16 mouse cellular contexts compared by ENCODE assay signal in the genomic region with DNA sequence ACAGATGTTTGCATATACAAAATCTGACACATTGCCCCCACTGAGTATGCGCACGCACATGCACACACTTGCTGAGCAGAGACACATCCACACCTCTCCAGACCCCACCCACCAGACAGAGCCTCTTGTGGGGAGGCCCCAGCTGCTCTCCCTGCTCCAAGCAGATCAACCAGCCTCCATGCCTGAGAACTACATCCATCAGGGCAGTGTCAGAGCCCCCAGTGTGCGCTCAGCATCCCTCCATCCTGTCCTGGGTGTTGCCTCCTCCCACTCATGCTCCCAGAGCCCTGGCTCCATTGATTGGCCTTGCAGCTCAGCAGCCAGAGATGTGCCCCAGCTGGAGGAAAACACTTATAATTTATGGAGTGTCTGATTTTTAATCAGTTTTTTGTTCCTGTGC.
DNase-seq lines count a peak whose midpoint lies in the region; ATAC-seq and TF ChIP-seq lines count a peak whose summit lies in the region.
"Had no signal": no experiment of that assay in that cellular context is flagged by ENCODE, and none has a peak within 500 bp of the region (broad histone marks: within the 10 kb centered on the region; RNA-seq: fewer than 3 reads in every experiment).

No protein-coding gene starts in this region.

- peaks cover 3% of the 10 kb centered on the region; the same call in 1 of the 2 replicates for H3K27me3 ChIP-seq in forebrain, embryonic 12.5 days
- H3K27me3 ChIP-seq in forebrain, embryonic 10.5 days (ENCODE audit: poor library complexity, severe bottlenecking) = no peaks in the 10 kb centered on the region
- no peaks in the 10 kb centered on the region for H3K27me3 ChIP-seq in lung, embryonic 16.5 days (ENCODE audit: control insufficient read depth, insufficient read depth, low read depth, low read length)
- H3K27me3 ChIP-seq in limb, embryonic 13.5 days = no peaks in the 10 kb centered on the region
- no peaks in the 10 kb centered on the region for H3K27me3 ChIP-seq in liver, embryonic 12.5 days (replicated peaks)
- H3K27me3 ChIP-seq: limb, embryonic 12.5 days; midbrain, embryonic 15.5 days had no signal

- H3K9ac ChIP-seq in forebrain, embryonic 12.5 days = no peak overlapping the region
- H3K9ac ChIP-seq in lung, embryonic 16.5 days (ENCODE audit: low read length) = no peak overlapping the region
- no peak overlapping the region for H3K9ac ChIP-seq in limb, embryonic 13.5 days
- no peak overlapping the region for H3K9ac ChIP-seq in liver, embryonic 12.5 days
- H3K9ac ChIP-seq: limb, embryonic 12.5 days; midbrain, embryonic 15.5 days had no signal

- no peaks in the 10 kb centered on the region for H3K36me3 ChIP-seq in forebrain, embryonic 12.5 days (replicated peaks)
- H3K36me3 ChIP-seq in forebrain, embryonic 10.5 days (replicated peaks) = no peaks in the 10 kb centered on the region
- H3K36me3 ChIP-seq in lung, embryonic 16.5 days (ENCODE audit: control insufficient read depth, insufficient read depth, low read length) = no peaks in the 10 kb centered on the region
- H3K36me3 ChIP-seq in limb, embryonic 13.5 days = no peaks in the 10 kb centered on the region
- no peaks in the 10 kb centered on the region for H3K36me3 ChIP-seq in liver, embryonic 12.5 days
- H3K36me3 ChIP-seq: limb, embryonic 12.5 days; midbrain, embryonic 15.5 days had no signal

- no peak overlapping the region for H3K4me2 ChIP-seq in forebrain, embryonic 12.5 days
- no peak overlapping the region for H3K4me2 ChIP-seq in lung, embryonic 16.5 days (ENCODE audit: low read depth, low read length)
- no peak overlapping the region for H3K4me2 ChIP-seq in limb, embryonic 13.5 days (replicated peaks)
- H3K4me2 ChIP-seq in liver, embryonic 12.5 days = no peak overlapping the region
- H3K4me2 ChIP-seq: heart, embryonic 11.5 days; limb, embryonic 12.5 days; midbrain, embryonic 15.5 days had no signal

- ATAC-seq in forebrain, embryonic 12.5 days (ENCODE audit: low FRiP score) = peak; percentile 72
- peak; percentile 88 for ATAC-seq in lung, embryonic 16.5 days (ENCODE audit: low read depth)
- ATAC-seq in limb, embryonic 13.5 days (ENCODE audit: low FRiP score, low read depth) = peak; percentile 40; the same call in 1 of the 2 replicates
- ATAC-seq in liver, embryonic 12.5 days = no peak
- ATAC-seq: midbrain, embryonic 15.5 days had no signal

- peaks cover 5% of the 10 kb centered on the region; the same call in 1 of the 2 replicates for H3K9me3 ChIP-seq in forebrain, embryonic 12.5 days
- H3K9me3 ChIP-seq in forebrain, embryonic 10.5 days = peaks cover 10% of the 10 kb centered on the region; the same call in 1 of the 2 replicates
- H3K9me3 ChIP-seq in lung, embryonic 16.5 days (ENCODE audit: control insufficient read depth, low read length) = peaks cover 6% of the 10 kb centered on the region
- H3K9me3 ChIP-seq in limb, embryonic 13.5 days = no peaks in the 10 kb centered on the region
- peaks cover 4% of the 10 kb centered on the region for H3K9me3 ChIP-seq in liver, embryonic 12.5 days (replicated peaks)
- H3K9me3 ChIP-seq: midbrain, embryonic 15.5 days had no signal

- DNase-seq in forebrain, embryonic 10.5 days (ENCODE audit: extremely low spot score, low spot score) = no peak
- no peak for DNase-seq in lung, adult 2 months
- DNase-seq in brain, embryonic 14.5 days (ENCODE audit: low read depth) = peak; percentile 54
- DNase-seq in layer of hippocampus, adult 11-12 months (ENCODE audit: low spot score) = no peak
- DNase-seq: cerebellum, postnatal 36 days; gastrocnemius, postnatal 25 days; kidney, adult 2 months; retina, postnatal 1 day; thymus, adult 2 months had no signal

- no peak overlapping the region for H3K4me3 ChIP-seq in forebrain, embryonic 12.5 days (replicated peaks)
- H3K4me3 ChIP-seq in forebrain, embryonic 10.5 days = no peak overlapping the region
- no peak overlapping the region for H3K4me3 ChIP-seq in lung, embryonic 16.5 days (ENCODE audit: low read length)
- no peak overlapping the region for H3K4me3 ChIP-seq in lung, adult 2 months (replicated peaks; ENCODE audit: extremely low read depth, low read depth, low read length)
- H3K4me3 ChIP-seq in limb, embryonic 13.5 days = no peak overlapping the region
- no peak overlapping the region for H3K4me3 ChIP-seq in liver, embryonic 12.5 days
- H3K4me3 ChIP-seq: limb, embryonic 12.5 days; midbrain, embryonic 15.5 days had no signal

- 79% methylated on average over 3 of the region's 3 CpGs for WGBS in forebrain, embryonic 12.5 days
- WGBS in forebrain, embryonic 10.5 days = 86% methylated on average over 3 of the region's 3 CpGs
- 35% methylated on average over 3 of the region's 3 CpGs for WGBS in lung, embryonic 16.5 days
- WGBS in lung, adult 2 months = 67% methylated on average over 3 of the region's 3 CpGs
- 70% methylated on average over 3 of the region's 3 CpGs for WGBS in limb, embryonic 13.5 days
- 72% methylated on average over 3 of the region's 3 CpGs for WGBS in liver, embryonic 12.5 days (ENCODE audit: insufficient replicate concordance)

- no peak for TF ChIP-seq POLR2A in lung, adult 2 months (IDR thresholded peaks at IDR 0.05; ENCODE audit: borderline replicate concordance, extremely low read depth, low read depth, low read length)
- no peak for TF ChIP-seq POLR2A in brain, embryonic 14.5 days (IDR thresholded peaks at IDR 0.05; ENCODE audit: borderline replicate concordance, extremely low read depth, insufficient read depth, insufficient read length, poor library complexity, severe bottlenecking)

- no peak for TF ChIP-seq CTCF in lung, adult 2 months (IDR thresholded peaks at IDR 0.05; ENCODE audit: insufficient read depth, low read length)
- TF ChIP-seq CTCF in brain, embryonic 14.5 days (IDR thresholded peaks at IDR 0.05; ENCODE audit: borderline replicate concordance, extremely low read depth, insufficient read depth, insufficient read length) = no peak

- H3K27ac ChIP-seq in forebrain, embryonic 12.5 days = peak overlapping the region; percentile 56; the same call in 1 of the 2 replicates
- H3K27ac ChIP-seq in forebrain, embryonic 10.5 days = no peak overlapping the region
- H3K27ac ChIP-seq in lung, embryonic 16.5 days (ENCODE audit: low read length) = no peak overlapping the region
- H3K27ac ChIP-seq in limb, embryonic 13.5 days = no peak overlapping the region
- H3K27ac ChIP-seq in liver, embryonic 12.5 days = no peak overlapping the region
- H3K27ac ChIP-seq: limb, embryonic 12.5 days; midbrain, embryonic 15.5 days had no signal

- peaks cover 24% of the 10 kb centered on the region for H3K4me1 ChIP-seq in forebrain, embryonic 12.5 days
- H3K4me1 ChIP-seq in forebrain, embryonic 10.5 days = peaks cover 22% of the 10 kb centered on the region
- peaks cover 7% of the 10 kb centered on the region for H3K4me1 ChIP-seq in lung, embryonic 16.5 days (replicated peaks; ENCODE audit: control insufficient read depth, insufficient read depth, low read length)
- no peaks in the 10 kb centered on the region for H3K4me1 ChIP-seq in lung, adult 2 months (ENCODE audit: control insufficient read depth, insufficient read depth, low read length)
- H3K4me1 ChIP-seq in limb, embryonic 13.5 days = no peaks in the 10 kb centered on the region
- no peaks in the 10 kb centered on the region for H3K4me1 ChIP-seq in liver, embryonic 12.5 days
